Comparison of ENCODE assay signal across 16 mouse cellular contexts in the genomic region with DNA sequence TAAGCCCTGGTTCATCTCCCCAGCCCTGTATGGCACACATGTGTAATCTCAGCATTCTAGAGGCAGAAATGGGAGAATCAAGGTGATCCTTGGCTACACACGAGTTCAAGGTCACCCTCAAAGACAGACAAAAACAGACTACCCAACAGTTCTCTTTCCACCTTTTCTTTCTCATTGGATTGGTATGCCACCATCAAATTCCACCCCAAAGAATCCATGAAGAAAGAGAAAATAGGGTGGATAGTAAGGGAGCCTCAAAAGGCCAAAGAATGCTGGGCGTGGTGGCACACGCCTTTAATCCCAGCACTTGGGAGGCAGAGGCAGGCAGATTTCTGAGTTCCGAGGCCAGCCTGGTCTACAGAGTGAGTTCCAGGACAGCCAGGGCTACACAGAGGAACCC. TPM values are rescaled to one million over a fixed set of nuclear protein-coding genes. Genes with fewer than 3 reads are reported as not detected.
"Had no signal": no experiment of that assay in that cellular context is flagged by ENCODE, and none has a peak within 500 bp of the region (broad histone marks: within the 10 kb centered on the region; RNA-seq: fewer than 3 reads in every experiment).

No protein-coding gene starts in this region.

RNA-seq across cellular contexts. Expression of gene Sh2d2a, which starts 17.6 kb away (rescaled TPM):
- total RNA-seq: forebrain, postnatal 0 days; gastrocnemius, adult 18-20 months; gastrocnemius, adult 2 months; gastrocnemius, adult 8-10 months had no signal
- polyA plus RNA-seq: cortical plate, adult 2 months; embryonic facial prominence, embryonic 10.5 days; embryonic facial prominence, embryonic 11.5 days; embryonic facial prominence, embryonic 12.5 days; embryonic facial prominence, embryonic 13.5 days; embryonic facial prominence, embryonic 14.5 days; forebrain, embryonic 11.5 days; forebrain, embryonic 12.5 days; forebrain, embryonic 13.5 days; forebrain, embryonic 14.5 days; forebrain, embryonic 15.5 days; forebrain, embryonic 16.5 days; forebrain, postnatal 0 days had no signal
